Mouse (Mus musculus) ES-E14 (cell line): Measurements from ENCODE around the gene Naga.

Source experiments
- HCFC1 ChIP-seq: IDR thresholded peaks from 2 replicates; pipeline ENCODE4 v1.6.1; 2012; ENCODE audit warnings: low read length, inconsistent platforms, borderline replicate concordance; ENCODE audit not compliant: insufficient read depth
- MAFK ChIP-seq: IDR thresholded peaks from 2 replicates; pipeline ENCODE4 v1.6.1; 2014; ENCODE audit warnings: mild to moderate bottlenecking, low read depth, low read length, inconsistent platforms; ENCODE audit not compliant: insufficient read depth
- ZNF384 ChIP-seq: IDR thresholded peaks from 2 replicates; pipeline ENCODE4 v1.6.1; 2012; ENCODE audit warnings: low read depth, low read length, inconsistent platforms

DNA sequence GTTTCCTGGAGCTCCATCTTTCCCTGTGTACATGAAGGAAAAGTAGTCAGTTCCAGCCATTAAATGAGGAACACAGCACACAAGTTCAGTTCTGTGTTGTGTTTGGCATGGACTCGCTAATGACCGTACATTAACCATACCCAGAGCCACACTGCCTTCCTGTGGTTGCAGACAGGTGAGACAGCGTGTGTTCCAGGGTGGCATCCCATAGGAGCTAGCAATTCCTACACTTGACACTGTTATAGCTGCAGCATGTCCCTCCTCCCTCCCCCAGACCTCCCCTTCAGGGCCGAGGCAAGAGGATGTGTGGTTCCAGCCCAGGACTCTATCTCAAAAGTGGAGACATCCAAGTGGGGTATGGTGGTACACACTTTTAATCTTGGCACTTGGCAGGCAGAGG, 11.6 kb upstream of the Naga start:
- TF ChIP-seq MAFK (no peak), HCFC1 (no peak), ZNF384 (no peak)
